Mouse (Mus musculus) liver, postnatal 0 days (tissue): Measurements from ENCODE around the gene Lrrd1. TPM values are rescaled to one million over a fixed set of nuclear protein-coding genes. Genes with fewer than 3 reads are reported as not detected.
"Not testable (repeated sequence)": the region's sequence is repeated elsewhere in the genome, so short reads cannot be mapped to it uniquely, and the experiment has no call there.

Experiments used
- ATAC-seq: fragments of 200-750 bp; cut with Nextera tagmentation; 2 replicates; pipeline ENCODE4 v1.8.0; 2017; ENCODE audit warnings: mild to moderate bottlenecking, moderate library complexity
- DNase-seq: peaks from one replicate; pipeline ENCODE4 v3.0.0-alpha.2; 2016
- H3K27ac ChIP-seq: fragments of 300-500 bp; sonication (generic); 2 replicates; pipeline ENCODE4 v1.5.1; 2014; ENCODE audit warnings: antibody characterized with exemption, moderate library complexity, mild to moderate bottlenecking, low read depth
- H3K27me3 ChIP-seq: fragments of 300-500 bp; sonication (generic); 2 replicates; pipeline ENCODE4 v1.6.1; 2014; ENCODE audit warnings: low read length, control low read depth, mixed read lengths; ENCODE audit not compliant: insufficient read depth
- H3K36me3 ChIP-seq: fragments of 300-500 bp; sonication (generic); replicated peaks from 2 replicates; pipeline ENCODE4 v1.6.1; 2014; ENCODE audit warnings: mild to moderate bottlenecking, control low read depth, low read length, moderate library complexity, mixed read lengths; ENCODE audit not compliant: insufficient read depth
- H3K4me1 ChIP-seq: fragments of 300-500 bp; sonication (generic); 2 replicates; pipeline ENCODE4 v1.6.1; 2014; ENCODE audit warnings: antibody characterized with exemption, mild to moderate bottlenecking, control low read depth; ENCODE audit not compliant: insufficient read depth
- H3K4me2 ChIP-seq: fragments of 300-500 bp; sonication (generic); 2 replicates; pipeline ENCODE4 v1.6.1; 2014; ENCODE audit warnings: low read depth, mild to moderate bottlenecking, low read length, moderate library complexity, mixed read lengths
- H3K4me3 ChIP-seq: fragments of 300-500 bp; sonication (generic); 2 replicates; pipeline ENCODE4 v1.5.1; 2014; ENCODE audit warnings: low read depth, low read length
- H3K9ac ChIP-seq: fragments of 300-500 bp; sonication (generic); replicated peaks from 2 replicates; pipeline ENCODE4 v1.6.1; 2014; ENCODE audit warnings: mild to moderate bottlenecking, moderate library complexity
- H3K9me3 ChIP-seq: fragments of 300-500 bp; sonication (generic); 2 replicates; pipeline ENCODE4 v1.6.1; 2016; ENCODE audit warnings: mild to moderate bottlenecking, control low read depth, low read length, mixed read lengths
- CTCF ChIP-seq: sonication (generic); IDR thresholded peaks from 2 replicates; pipeline ENCODE4 v1.5.1; 2016; ENCODE audit warnings: antibody characterized with exemption, low read depth
- EP300 ChIP-seq: IDR thresholded peaks from 2 replicates; pipeline ENCODE4 v1.6.1; 2016; ENCODE audit warnings: antibody characterized with exemption, low read depth, mild to moderate bottlenecking
- WGBS: fragments of 180-500 bp; shearing (Covaris S2); extraction: QIAGEN DNeasy Blood & Tissue Kit; methylation state at CpG from one replicate; pipeline ENCODE4 v1.1.7; 2014; ENCODE audit not compliant: insufficient replicate concordance; 5-methylcytosine and 5-hydroxymethylcytosine counted together
- polyA plus RNA-seq: library from polyadenylated mRNA; unstranded; fragments of >200 nt; fragmentation: Nextera tagmentation; extraction: Ambion mirVana; gene quantifications from 2 replicates; pipeline ENCODE4 v1.2.1, GENCODE M21; 2015

Gene Lrrd1
- polyA plus RNA-seq, 1 experiment from 2014 or later: not detected

- no peak for TF ChIP-seq EP300
- no peak for TF ChIP-seq CTCF
- no peaks in the 10 kb centered on the region for H3K36me3 ChIP-seq
Observed at GRCm38 (mm10) chr5:3873485-3873884, 28.5 kb downstream of the Lrrd1 start.

GRCm38 (mm10) chr5:3886862-3887261 is 41.9 kb downstream of the Lrrd1 start:
- not testable (repeated sequence) for ATAC-seq, H3K4me2 ChIP-seq, H3K4me1 ChIP-seq, H3K9ac ChIP-seq, H3K27me3 ChIP-seq, DNase-seq, H3K36me3 ChIP-seq, H3K9me3 ChIP-seq, H3K27ac ChIP-seq, H3K4me3 ChIP-seq
- 77% methylated on average over 7 of the region's 7 CpGs for WGBS

More at GRCm38 (mm10) chr5:3873485-3873884, 28.5 kb downstream of the Lrrd1 start:
- Histone ChIP-seq H3K27me3 (no peaks in the 10 kb centered on the region), H3K9ac (no peak overlapping the region), H3K9me3 (no peaks in the 10 kb centered on the region), H3K4me2 (no peak overlapping the region), H3K4me1 (no peaks in the 10 kb centered on the region), H3K4me3 (no peak overlapping the region), H3K27ac (no peak overlapping the region)
- 80% methylated on average over 3 of the region's 3 CpGs for WGBS
- no peak for ATAC-seq
- no peak for DNase-seq

- H3K9ac ChIP-seq: no peak overlapping the region
- H3K9me3 ChIP-seq: no peaks in the 10 kb centered on the region
- no peaks in the 10 kb centered on the region; the same call in 1 of the 2 replicates for H3K4me1 ChIP-seq
- H3K36me3 ChIP-seq: no peaks in the 10 kb centered on the region
- H3K27ac ChIP-seq: no peak overlapping the region
- H3K27me3 ChIP-seq: no peaks in the 10 kb centered on the region
- H3K4me3 ChIP-seq: no peak overlapping the region
- no peak overlapping the region for H3K4me2 ChIP-seq
- DNase-seq (no peak), ATAC-seq (no peak)
- TF ChIP-seq EP300: no peak
- TF ChIP-seq CTCF: peak; percentile 23; the same call in 1 of the 2 replicates
Observed at GRCm38 (mm10) chr5:3889201-3889600, 44.2 kb downstream of the Lrrd1 start.

- H3K4me1 ChIP-seq, H3K9me3 ChIP-seq, DNase-seq, H3K36me3 ChIP-seq, H3K27me3 ChIP-seq: not testable (repeated sequence)
- Histone ChIP-seq H3K9ac (peak within 1 kb of the TSS; percentile 59; the same call in 1 of the 2 replicates), H3K27ac (peak within 1 kb of the TSS; percentile 25; the same call in 1 of the 2 replicates), H3K4me2 (peak within 1 kb of the TSS; percentile 72), H3K4me3 (peak within 1 kb of the TSS; percentile 49)
- peak; percentile 42 for TF ChIP-seq CTCF
- 2% methylated on average over 8 of the region's 47 CpGs for WGBS
- peak; percentile 100 for ATAC-seq
Observed at GRCm38 (mm10) chr5:3893459-3894293, 48.7 kb downstream of the Lrrd1 start, which contains the start of gene Mterf1a. Gene Mterf1a (minus strand): TSS chr5:3893933.

GRCm38 (mm10) chr5:3894294-3894619 is 49.3 kb downstream of the Lrrd1 start:
- not testable (repeated sequence) for H3K4me2 ChIP-seq, H3K9me3 ChIP-seq

GRCm38 (mm10) chr5:3905471-3905870 is 60.5 kb downstream of the Lrrd1 start:
- H3K27me3 ChIP-seq: no peaks in the 10 kb centered on the region
- 42% methylated on average over 2 of the region's 2 CpGs for WGBS
- no peak for TF ChIP-seq EP300

More at GRCm38 (mm10) chr5:3894294-3894619, 49.3 kb downstream of the Lrrd1 start:
- not testable (repeated sequence) for ATAC-seq, H3K27me3 ChIP-seq, DNase-seq, H3K9ac ChIP-seq, H3K4me1 ChIP-seq, H3K4me3 ChIP-seq, H3K36me3 ChIP-seq, H3K27ac ChIP-seq
- WGBS: 95% methylated on average over 4 of the region's 4 CpGs

More at GRCm38 (mm10) chr5:3905471-3905870, 60.5 kb downstream of the Lrrd1 start:
- DNase-seq (no peak), ATAC-seq (no peak)
- no peak overlapping the region for H3K27ac ChIP-seq
- H3K9me3 ChIP-seq: no peaks in the 10 kb centered on the region
- H3K9ac ChIP-seq: no peak overlapping the region
- no peaks in the 10 kb centered on the region for H3K36me3 ChIP-seq
- no peak overlapping the region for H3K4me2 ChIP-seq
- no peak overlapping the region for H3K4me3 ChIP-seq
- no peaks in the 10 kb centered on the region for H3K4me1 ChIP-seq

Other genes starting within 250 kb of the Lrrd1 start
- gene Pex1, start 249.1 kb upstream of the Lrrd1 start, polyA plus RNA-seq: 8.1 and 11.3 TPM in 2 replicates
- 4.1 and 4.6 TPM in 2 replicates for gene Rbm48, start 248.6 kb upstream of the Lrrd1 start, polyA plus RNA-seq
- not detected in 2 replicates for gene Tmbim7, start 194.0 kb upstream of the Lrrd1 start, polyA plus RNA-seq
- 25.7 and 26.9 TPM in 2 replicates for gene Gatad1, start 188.0 kb upstream of the Lrrd1 start, polyA plus RNA-seq
- 2.6 and 2.9 TPM in 2 replicates for gene Ankib1, start 42.2 kb upstream of the Lrrd1 start, polyA plus RNA-seq
- 10.5 and 12.7 TPM in 2 replicates for gene Krit1, start 42.0 kb upstream of the Lrrd1 start, polyA plus RNA-seq
- 3.2 and 3.3 TPM in 2 replicates for gene Mterf1a, start 48.8 kb downstream of the Lrrd1 start, polyA plus RNA-seq
- gene Akap9, start 82.9 kb downstream of the Lrrd1 start, polyA plus RNA-seq: 38.9 and 40.8 TPM in 2 replicates